Mouse (Mus musculus) MEL (cell line): ENCODE measurements around the gene Grin2d. TPM values are rescaled to one million over a fixed set of nuclear protein-coding genes. Genes with fewer than 3 reads are reported as not detected.

Source experiments
- polyA plus RNA-seq, 2 experiments: library from polyadenylated mRNA; stranded (reverse) in 1 of 2; unstranded in 1 of 2; fragments of >175 nt in 1 of 2; fragments of >200 nt in 1 of 2; gene quantifications; 2 replicates each; pipeline versions ENCODE4 v1.2.1 to v1.2.4; 2012; ENCODE audit warnings: low replicate concordance in 2 of 2, low read depth in 1 of 2; ENCODE audit not compliant: insufficient read length in 2 of 2, insufficient read depth in 1 of 2, missing spikeins in 1 of 2
- total RNA-seq: library from RNA; depleted of rRNA; stranded (reverse); fragments of 300-350 nt; gene quantifications from 2 replicates; pipeline ENCODE4 v1.2.3, GENCODE M21; 2012; rRNA removed

Gene Grin2d
- total and polyA plus RNA-seq, 3 experiments: 0.19 to 0.57 TPM; not detected in 1

Other genes with a start within 250 kb of the Grin2d start
- not detected in 2 replicates for gene Mamstr, start 238.4 kb downstream of the Grin2d start, total RNA-seq
- gene Mamstr, start 238.4 kb downstream of the Grin2d start, polyA plus RNA-seq: not detected
- gene Fut2, start 212.0 kb downstream of the Grin2d start, total RNA-seq: not detected in 2 replicates
- not detected for gene Fut2, start 212.0 kb downstream of the Grin2d start, polyA plus RNA-seq
- gene Ntn5, start 194.4 kb downstream of the Grin2d start, total RNA-seq: not detected in 2 replicates
- gene Ntn5, start 194.4 kb downstream of the Grin2d start, polyA plus RNA-seq: under 1 TPM in 1 of 2 experiments, not detected in 1; 0.13 TPM
- not detected in 2 replicates for gene Sec1, start 184.0 kb downstream of the Grin2d start, total RNA-seq
- not detected for gene Sec1, start 184.0 kb downstream of the Grin2d start, polyA plus RNA-seq
- 0.29 and 0.77 TPM in 2 replicates for gene Car11, start 178.5 kb downstream of the Grin2d start, total RNA-seq
- gene Car11, start 178.5 kb downstream of the Grin2d start, polyA plus RNA-seq: 1 to 10 TPM in 1 of 2 experiments, not detected in 1; 1.5 TPM
- 21.1 and 24.4 TPM in 2 replicates for gene Dbp, start 173.3 kb downstream of the Grin2d start, total RNA-seq
- gene Dbp, start 173.3 kb downstream of the Grin2d start, polyA plus RNA-seq: 10 to 100 TPM in 1 of 2 experiments, not detected in 1; 22.5 TPM
- gene Rpl18, start 162.9 kb downstream of the Grin2d start, total RNA-seq: 3,210 and 3,724 TPM in 2 replicates
- 1,000 to 10,000 TPM in 1 of 2 experiments, not detected in 1; 3,544 TPM for gene Rpl18, start 162.9 kb downstream of the Grin2d start, polyA plus RNA-seq
- 18.3 and 21.0 TPM in 2 replicates for gene Sphk2, start 160.4 kb downstream of the Grin2d start, total RNA-seq
- 10 to 100 TPM in 1 of 2 experiments, not detected in 1; 40.2 TPM for gene Sphk2, start 160.4 kb downstream of the Grin2d start, polyA plus RNA-seq
- 0.95 and 1.0 TPM in 2 replicates for gene Fam83e, start 157.2 kb downstream of the Grin2d start, total RNA-seq
- under 1 TPM in 1 of 2 experiments, not detected in 1; 0.43 TPM for gene Fam83e, start 157.2 kb downstream of the Grin2d start, polyA plus RNA-seq
- gene Spaca4, start 152.6 kb downstream of the Grin2d start, total RNA-seq: not detected in 2 replicates
- under 1 TPM in 1 of 2 experiments, not detected in 1; 0.38 TPM for gene Spaca4, start 152.6 kb downstream of the Grin2d start, polyA plus RNA-seq
- gene Lmtk3, start 94.6 kb downstream of the Grin2d start, total RNA-seq: 0.03 and 0.04 TPM in 2 replicates
- under 1 TPM in 1 of 2 experiments, not detected in 1; 0.40 TPM for gene Lmtk3, start 94.6 kb downstream of the Grin2d start, polyA plus RNA-seq
- 0.08 and 0.16 TPM in 2 replicates for gene Sult2b1, start 93.7 kb downstream of the Grin2d start, total RNA-seq
- gene Sult2b1, start 93.7 kb downstream of the Grin2d start, polyA plus RNA-seq: under 1 TPM in 1 of 2 experiments, not detected in 1; 0.47 TPM
- 42.6 and 52.9 TPM in 2 replicates for gene Cyth2, start 63.8 kb downstream of the Grin2d start, total RNA-seq
- 10 to 100 TPM in 1 of 2 experiments, not detected in 1; 92.2 TPM for gene Cyth2, start 63.8 kb downstream of the Grin2d start, polyA plus RNA-seq
- 0.39 and 0.46 TPM in 2 replicates for gene Kcnj14, start 53.6 kb downstream of the Grin2d start, total RNA-seq
- gene Kcnj14, start 53.6 kb downstream of the Grin2d start, polyA plus RNA-seq: 1 to 10 TPM in 1 of 2 experiments, not detected in 1; 1.3 TPM
- gene Grwd1, start 47.4 kb downstream of the Grin2d start, total RNA-seq: 132 and 173 TPM in 2 replicates
- gene Grwd1, start 47.4 kb downstream of the Grin2d start, polyA plus RNA-seq: 100 to 1,000 TPM in 1 of 2 experiments, 10 to 100 TPM in 1; 82.2 to 108 TPM
- gene Kdelr1, start 5.6 kb downstream of the Grin2d start, total RNA-seq: 33.2 and 42.3 TPM in 2 replicates
- 10 to 100 TPM in 1 of 2 experiments, not detected in 1; 60.6 TPM for gene Kdelr1, start 5.6 kb downstream of the Grin2d start, polyA plus RNA-seq
- 0.33 and 0.46 TPM in 2 replicates for gene Syngr4, start 18.3 kb upstream of the Grin2d start, total RNA-seq
- 1 to 10 TPM in 1 of 2 experiments, not detected in 1; 1.1 TPM for gene Syngr4, start 18.3 kb upstream of the Grin2d start, polyA plus RNA-seq
- 10.1 and 10.7 TPM in 2 replicates for gene Tmem143, start 18.6 kb upstream of the Grin2d start, total RNA-seq
- 10 to 100 TPM in 1 of 2 experiments, not detected in 1; 20.1 TPM for gene Tmem143, start 18.6 kb upstream of the Grin2d start, polyA plus RNA-seq
- gene Emp3, start 43.0 kb upstream of the Grin2d start, total RNA-seq: 65.1 and 75.0 TPM in 2 replicates
- gene Emp3, start 43.0 kb upstream of the Grin2d start, polyA plus RNA-seq: 100 to 1,000 TPM in 1 of 2 experiments, not detected in 1; 111 TPM
- gene Ccdc114, start 45.7 kb upstream of the Grin2d start, total RNA-seq: 0.15 TPM in 1 of 2 replicates, not detected in the other
- gene Ccdc114, start 45.7 kb upstream of the Grin2d start, polyA plus RNA-seq: under 1 TPM in 1 of 2 experiments, not detected in 1; 0.24 TPM
- 0.12 TPM in 1 of 2 replicates, not detected in the other for gene Abcc6, start 151.9 kb upstream of the Grin2d start, total RNA-seq
- under 1 TPM in 1 of 2 experiments, not detected in 1; 0.04 TPM for gene Abcc6, start 151.9 kb upstream of the Grin2d start, polyA plus RNA-seq
- gene Nomo1, start 155.3 kb upstream of the Grin2d start, total RNA-seq: 159 and 197 TPM in 2 replicates
- gene Nomo1, start 155.3 kb upstream of the Grin2d start, polyA plus RNA-seq: 1,000 to 10,000 TPM in 1 of 2 experiments, 100 to 1,000 TPM in 1; 195 to 1,239 TPM
- gene Kcnj11, start 222.4 kb upstream of the Grin2d start, total RNA-seq: not detected in 2 replicates
- gene Kcnj11, start 222.4 kb upstream of the Grin2d start, polyA plus RNA-seq: not detected